Mouse (Mus musculus): ENCODE results near the gene Ablim2.

DNA sequence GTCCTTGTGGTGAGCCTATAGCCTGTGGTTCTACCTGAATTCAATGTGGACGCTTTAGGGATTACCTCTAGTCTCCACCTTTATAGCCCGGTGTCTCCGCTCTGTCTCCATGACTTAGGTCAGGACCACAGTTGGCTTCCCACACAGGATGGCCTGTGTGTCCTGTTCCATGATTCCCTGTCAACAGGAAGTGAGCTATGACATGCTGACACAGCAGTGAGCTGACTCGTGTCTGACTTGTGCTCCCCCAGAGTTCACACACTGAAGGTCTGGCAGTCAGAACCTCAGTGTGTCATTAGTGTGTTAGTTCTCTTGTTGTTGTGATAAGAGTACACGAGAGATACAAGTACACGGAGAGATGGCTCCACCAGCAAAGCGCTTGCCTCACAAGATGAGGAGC, 6.7 kb upstream of the Ablim2 start:
- TF ChIP-seq CTCF (IDR thresholded peaks at IDR 0.05; ENCODE audit: low read depth, low read length) (no peak), POLR2A (IDR thresholded peaks at IDR 0.05; ENCODE audit: borderline replicate concordance, low read depth, low read length) (no peak)
